Mouse (Mus musculus) CD4-positive, CD25-positive, alpha-beta regulatory T cell, adult 4 months (primary cell): ENCODE results near the gene Gm13277. TPM values are rescaled to one million over a fixed set of nuclear protein-coding genes. Genes with fewer than 3 reads are reported as not detected.
"Not testable (repeated sequence)": the region's sequence is repeated elsewhere in the genome, so short reads cannot be mapped to it uniquely, and the experiment has no call there.

Source experiments
- ATAC-seq: one replicate; pipeline ENCODE4 v1.8.0; 2017
- polyA plus RNA-seq, 2 experiments: library from polyadenylated mRNA; unstranded; fragments of 100-300 nt; shearing (Covaris generic); gene quantifications; one replicate each; pipeline ENCODE4 v1.2.1; 2017

The Gm13277 gene
- polyA plus RNA-seq, 2 experiments from 2014 or later: not detected

GRCm38 (mm10) chr4:88785409-88785808 is 3.0 kb upstream of the Gm13277 start, which contains the start of gene Gm13276:
Gene Gm13276 (plus strand): TSS chr4:88785709.
- ATAC-seq: not testable (repeated sequence)

GRCm38 (mm10) chr4:88791250-88791649 is 2.8 kb downstream of the Gm13277 start, which contains the start of gene Gm13278:
Gene Gm13278 (plus strand): TSS chr4:88791550.
- ATAC-seq: not testable (repeated sequence)

GRCm38 (mm10) chr4:88793936-88794675 is 5.7 kb downstream of the Gm13277 start, which contains the start of gene Gm13275:
Gene Gm13275 (plus strand): TSS chr4:88794487.
- ATAC-seq: not testable (repeated sequence)

GRCm38 (mm10) chr4:88797097-88797496 is 8.7 kb downstream of the Gm13277 start, which contains the start of gene Gm13279:
Gene Gm13279 (plus strand): TSS chr4:88797397.
- not testable (repeated sequence) for ATAC-seq

GRCm38 (mm10) chr4:88799365-88799764 is 10.9 kb downstream of the Gm13277 start, which contains the start of gene Gm13285:
Gene Gm13285 (plus strand): TSS chr4:88799665.
- not testable (repeated sequence) for ATAC-seq

GRCm38 (mm10) chr4:88802954-88803353 is 14.5 kb downstream of the Gm13277 start, which contains the start of gene Gm13287:
Gene Gm13287 (plus strand): TSS chr4:88803254.
- not testable (repeated sequence) for ATAC-seq

GRCm38 (mm10) chr4:88805231-88805630 is 16.8 kb downstream of the Gm13277 start, which contains the start of gene Gm13288:
Gene Gm13288 (plus strand): TSS chr4:88805531.
- not testable (repeated sequence) for ATAC-seq

GRCm38 (mm10) chr4:88805761-88806160 is 17.3 kb downstream of the Gm13277 start:
- ATAC-seq: not testable (repeated sequence)

- ATAC-seq: no peak
Observed at GRCm38 (mm10) chr4:88815928-88816327, 27.5 kb downstream of the Gm13277 start, which contains the start of gene Ifna7. Gene Ifna7 (plus strand): TSS chr4:88816228.

GRCm38 (mm10) chr4:88819659-88820058 is 31.2 kb downstream of the Gm13277 start, which contains the start of gene Ifna11:
Gene Ifna11 (plus strand): TSS chr4:88819959.
- ATAC-seq: no peak

- ATAC-seq: peak; percentile 78
Observed at GRCm38 (mm10) chr4:88822995-88823394, 34.6 kb downstream of the Gm13277 start.

GRCm38 (mm10) chr4:88827116-88827515 is 38.7 kb downstream of the Gm13277 start, which contains the start of gene Ifna6:
Gene Ifna6 (plus strand): TSS chr4:88827416.
- not testable (repeated sequence) for ATAC-seq

GRCm38 (mm10) chr4:88830523-88830922 is 42.1 kb downstream of the Gm13277 start:
- peak; percentile 74 for ATAC-seq

- ATAC-seq: not testable (repeated sequence)
Observed at GRCm38 (mm10) chr4:88835225-88835624, 46.8 kb downstream of the Gm13277 start, which contains the start of gene Ifna5. Gene Ifna5 (plus strand): TSS chr4:88835525.

Other genes with a start within 250 kb of the Gm13277 start
- gene Ifna15, start 230.4 kb upstream of the Gm13277 start, polyA plus RNA-seq: not detected
- gene Ifna14, start 216.8 kb upstream of the Gm13277 start, polyA plus RNA-seq: not detected
- gene Ifna9, start 196.2 kb upstream of the Gm13277 start, polyA plus RNA-seq: not detected
- gene Ifna12, start 185.3 kb upstream of the Gm13277 start, polyA plus RNA-seq: not detected
- not detected for gene C87499, start 154.2 kb upstream of the Gm13277 start, polyA plus RNA-seq
- under 1 TPM in 1 of 2 experiments, not detected in 1; 0.40 TPM for gene Ifna13, start 144.2 kb upstream of the Gm13277 start, polyA plus RNA-seq
- not detected for gene Ifna16, start 111.7 kb upstream of the Gm13277 start, polyA plus RNA-seq
- not detected for gene Ifna2, start 104.7 kb upstream of the Gm13277 start, polyA plus RNA-seq
- gene Ifnab, start 97.3 kb upstream of the Gm13277 start, polyA plus RNA-seq: not detected
- gene Gm26566, start 66.8 kb upstream of the Gm13277 start, polyA plus RNA-seq: not detected
- gene Klhl9, start 66.2 kb upstream of the Gm13277 start, polyA plus RNA-seq: 10 to 100 TPM; 27.3 to 43.0 TPM
- not detected for gene Gm13271, start 33.8 kb upstream of the Gm13277 start, polyA plus RNA-seq
- under 1 TPM in 1 of 2 experiments, not detected in 1; 0.28 TPM for gene Gm13283, start 28.5 kb upstream of the Gm13277 start, polyA plus RNA-seq
- not detected for gene Gm13290, start 14.8 kb upstream of the Gm13277 start, polyA plus RNA-seq
- not detected for gene Gm13289, start 11.7 kb upstream of the Gm13277 start, polyA plus RNA-seq
- gene Gm13272, start 8.8 kb upstream of the Gm13277 start, polyA plus RNA-seq: not detected
- under 1 TPM in 1 of 2 experiments, not detected in 1; 0.79 TPM for gene Ifnz, start 6.5 kb upstream of the Gm13277 start, polyA plus RNA-seq
- gene Gm13276, start 2.9 kb upstream of the Gm13277 start, polyA plus RNA-seq: not detected
- not detected for gene Gm13278, start 2.9 kb downstream of the Gm13277 start, polyA plus RNA-seq
- gene Gm13275, start 5.9 kb downstream of the Gm13277 start, polyA plus RNA-seq: not detected
- not detected for gene Gm13279, start 8.8 kb downstream of the Gm13277 start, polyA plus RNA-seq
- not detected for gene Gm13285, start 11.0 kb downstream of the Gm13277 start, polyA plus RNA-seq
- gene Gm13287, start 14.6 kb downstream of the Gm13277 start, polyA plus RNA-seq: not detected
- not detected for gene Gm13288, start 16.9 kb downstream of the Gm13277 start, polyA plus RNA-seq
- gene Ifna7, start 27.6 kb downstream of the Gm13277 start, polyA plus RNA-seq: not detected
- not detected for gene Ifna11, start 31.3 kb downstream of the Gm13277 start, polyA plus RNA-seq
- not detected for gene Ifna6, start 38.8 kb downstream of the Gm13277 start, polyA plus RNA-seq
- gene Ifna5, start 46.9 kb downstream of the Gm13277 start, polyA plus RNA-seq: not detected
- not detected for gene Ifna4, start 53.2 kb downstream of the Gm13277 start, polyA plus RNA-seq
- not detected for gene Ifna1, start 61.5 kb downstream of the Gm13277 start, polyA plus RNA-seq
- gene Ifne, start 91.6 kb downstream of the Gm13277 start, polyA plus RNA-seq: not detected